Mouse (Mus musculus) urinary bladder, postnatal 36 days (tissue): ENCODE measurements around the gene Cdk6.
"Not testable (repeated sequence)": the region's sequence is repeated elsewhere in the genome, so short reads cannot be mapped to it uniquely, and the experiment has no call there.

Experiments used
- DNase-seq, 2 experiments: peaks; one replicate each; pipeline ENCODE4 v3.0.0; 2022; ENCODE audit warnings: low spot score in 2 of 2, mixed read lengths in 1 of 2

Cdk6 gene

GRCm38 (mm10) chr5:3376167-3376566 lies 34.9 kb downstream of the Cdk6 start:
- DNase-seq = no peak

GRCm38 (mm10) chr5:3379252-3379651 lies 38.0 kb downstream of the Cdk6 start:
- no peak for DNase-seq

- DNase-seq = no peak
These were observed 39.5 kb downstream of the Cdk6 start for GRCm38 (mm10) chr5:3380692-3381233.

- no peak for DNase-seq
These were observed 40.5 kb downstream of the Cdk6 start for GRCm38 (mm10) chr5:3381795-3382194.

- DNase-seq = no peak
These were observed 41.2 kb downstream of the Cdk6 start for GRCm38 (mm10) chr5:3382343-3383040.

- DNase-seq = no peak
These were observed 42.3 kb downstream of the Cdk6 start for GRCm38 (mm10) chr5:3383547-3383946.

- DNase-seq = no peak
These were observed 43.8 kb downstream of the Cdk6 start for GRCm38 (mm10) chr5:3385078-3385477.

GRCm38 (mm10) chr5:3386021-3386730 lies 44.9 kb downstream of the Cdk6 start:
- no peak for DNase-seq

GRCm38 (mm10) chr5:3386731-3387087 lies 45.4 kb downstream of the Cdk6 start:
- DNase-seq = no peak

GRCm38 (mm10) chr5:3387138-3387537 lies 45.9 kb downstream of the Cdk6 start:
- DNase-seq = no peak

- DNase-seq = no peak
These were observed 51.6 kb downstream of the Cdk6 start for GRCm38 (mm10) chr5:3392856-3393255.

- no peak for DNase-seq
These were observed 52.9 kb downstream of the Cdk6 start for GRCm38 (mm10) chr5:3394145-3394544.

- DNase-seq = no peak
These were observed 53.7 kb downstream of the Cdk6 start for GRCm38 (mm10) chr5:3395020-3395419.

GRCm38 (mm10) chr5:3396214-3396613 lies 54.9 kb downstream of the Cdk6 start:
- no peak for DNase-seq

GRCm38 (mm10) chr5:3396910-3397575 lies 55.8 kb downstream of the Cdk6 start:
- no peak for DNase-seq

- no peak for DNase-seq
These were observed 58.7 kb downstream of the Cdk6 start for GRCm38 (mm10) chr5:3399784-3400494.

GRCm38 (mm10) chr5:3405102-3405501 lies 63.8 kb downstream of the Cdk6 start:
- peak in 1 of 2 experiments; percentile 8 for DNase-seq

GRCm38 (mm10) chr5:3405503-3405902 lies 64.2 kb downstream of the Cdk6 start:
- DNase-seq = no peak

- DNase-seq = no peak
These were observed 66.6 kb downstream of the Cdk6 start for GRCm38 (mm10) chr5:3407926-3408325.

- not testable (repeated sequence) for DNase-seq
These were observed 76.9 kb downstream of the Cdk6 start for GRCm38 (mm10) chr5:3418183-3418582.

- no peak for DNase-seq
These were observed 79.0 kb downstream of the Cdk6 start for GRCm38 (mm10) chr5:3420094-3420831.
